Mouse (Mus musculus) lung, adult 2 months (tissue): Measurements from ENCODE around the gene Asxl2.
"Not testable (repeated sequence)": the region's sequence is repeated elsewhere in the genome, so short reads cannot be mapped to it uniquely, and the experiment has no call there.

ENCODE experiments used
- CTCF ChIP-seq: fragments of 200-500 bp; IDR thresholded peaks from 2 replicates; pipeline ENCODE4 v1.5.1; 2011; ENCODE audit warnings: mild to moderate bottlenecking, low read length, control low read depth; ENCODE audit not compliant: insufficient read depth
- POLR2A ChIP-seq: fragments of 200-500 bp; IDR thresholded peaks from 2 replicates; pipeline ENCODE4 v1.6.1; 2011; ENCODE audit warnings: low read depth, mild to moderate bottlenecking, control low read depth, low read length, borderline replicate concordance; ENCODE audit errors: extremely low read depth

DNA sequence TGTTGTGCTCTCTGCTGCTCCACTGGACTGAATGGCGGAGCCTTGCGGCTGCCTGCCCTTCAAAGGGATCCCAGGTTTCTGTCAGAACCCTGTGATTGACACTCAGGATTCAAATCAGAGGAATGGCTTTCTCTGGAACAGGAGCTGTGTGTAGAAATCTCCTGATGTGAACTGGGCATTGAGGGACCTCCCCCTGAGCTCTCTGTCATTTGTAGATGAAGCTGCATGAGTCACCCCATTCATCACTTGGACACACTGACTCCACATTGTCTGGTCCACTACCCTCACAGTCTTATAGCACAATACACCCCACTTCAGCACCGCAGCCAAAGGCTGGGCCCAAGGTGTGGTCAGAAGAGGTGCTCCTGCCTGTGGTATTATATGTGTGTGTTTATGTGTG lies 21.0 kb upstream of the Asxl2 start:
- not testable (repeated sequence) for TF ChIP-seq CTCF, POLR2A
